Mouse (Mus musculus): ENCODE measurements at regions not wholly inside any gene's neighbourhood (a gene's known extent, or its start where the extent isn't known, plus 50 kb on each side); places are given as distances from the start of the nearest gene placed in this dataset.

- no peak for DNase-seq (ENCODE audit: low read depth, low spot score)
These were observed 55.7 kb downstream of the Plk2 start for GRCm38 (mm10) chr13:110450526-110450925.

GRCm38 (mm10) chr13:110452009-110452525 is 57.2 kb downstream of the Plk2 start:
- DNase-seq (ENCODE audit: low read depth, low spot score), result no peak

GRCm38 (mm10) chr13:110455085-110455484 is 60.2 kb downstream of the Plk2 start:
- DNase-seq (ENCODE audit: low read depth, low spot score), result no peak

GRCm38 (mm10) chr13:110455569-110456196 is 60.8 kb downstream of the Plk2 start:
- DNase-seq (ENCODE audit: low read depth, low spot score), result no peak

- DNase-seq (ENCODE audit: low read depth, low spot score), result no peak
These were observed 63.9 kb downstream of the Plk2 start for GRCm38 (mm10) chr13:110458701-110459100.

GRCm38 (mm10) chr13:110461581-110461980 is 66.7 kb downstream of the Plk2 start:
- no peak for DNase-seq (ENCODE audit: low read depth, low spot score)

GRCm38 (mm10) chr13:110471526-110471925 is 76.7 kb downstream of the Plk2 start:
- DNase-seq (ENCODE audit: low read depth, low spot score), result no peak

- no peak for DNase-seq (ENCODE audit: low read depth, low spot score)
These were observed 82.9 kb downstream of the Plk2 start for GRCm38 (mm10) chr13:110477709-110478108.

- DNase-seq (ENCODE audit: low read depth, low spot score), result no peak
These were observed 89.6 kb downstream of the Plk2 start for GRCm38 (mm10) chr13:110484358-110484940.

GRCm38 (mm10) chr13:110485515-110485914 is 90.7 kb downstream of the Plk2 start:
- DNase-seq (ENCODE audit: low read depth, low spot score), result no peak

- DNase-seq (ENCODE audit: low read depth, low spot score), result no peak
These were observed 95.3 kb downstream of the Plk2 start for GRCm38 (mm10) chr13:110490166-110490565.

- DNase-seq (ENCODE audit: low read depth, low spot score), result no peak
These were observed 97.6 kb downstream of the Plk2 start for GRCm38 (mm10) chr13:110492296-110493001.

- no peak for DNase-seq (ENCODE audit: low read depth, low spot score)
These were observed 98.2 kb downstream of the Plk2 start for GRCm38 (mm10) chr13:110493002-110493552.

- DNase-seq (ENCODE audit: low read depth, low spot score), result no peak
These were observed 102.6 kb downstream of the Plk2 start for GRCm38 (mm10) chr13:110497461-110497860.

- no peak for DNase-seq (ENCODE audit: low read depth, low spot score)
These were observed 113.0 kb downstream of the Plk2 start for GRCm38 (mm10) chr13:110507814-110508362.

GRCm38 (mm10) chr13:110517986-110518385 is 123.1 kb downstream of the Plk2 start:
- DNase-seq (ENCODE audit: low read depth, low spot score), result no peak

- no peak for DNase-seq (ENCODE audit: low read depth, low spot score)
These were observed 128.1 kb downstream of the Plk2 start for GRCm38 (mm10) chr13:110522974-110523373.

GRCm38 (mm10) chr13:110527681-110528080 is 132.8 kb downstream of the Plk2 start:
- DNase-seq (ENCODE audit: low read depth, low spot score), result no peak

- DNase-seq (ENCODE audit: low read depth, low spot score), result no peak
These were observed 134.8 kb downstream of the Plk2 start for GRCm38 (mm10) chr13:110529624-110530023.

- no peak for DNase-seq (ENCODE audit: low read depth, low spot score)
These were observed 139.5 kb downstream of the Plk2 start for GRCm38 (mm10) chr13:110534320-110534764.

- no peak for DNase-seq (ENCODE audit: low read depth, low spot score)
These were observed 140.9 kb downstream of the Plk2 start for GRCm38 (mm10) chr13:110535785-110536184.

GRCm38 (mm10) chr13:110537960-110538463 is 143.2 kb downstream of the Plk2 start:
- no peak for DNase-seq (ENCODE audit: low read depth, low spot score)

Measured in ES-CJ7 (cell line).